Mouse (Mus musculus): ENCODE measurements around the gene E130308A19Rik. TPM values are rescaled to one million over a fixed set of nuclear protein-coding genes. Genes with fewer than 3 reads are reported as not detected.

The E130308A19Rik gene
- polyA plus RNA-seq, 1 experiment from 2014 or later: 39.1 TPM

DNA sequence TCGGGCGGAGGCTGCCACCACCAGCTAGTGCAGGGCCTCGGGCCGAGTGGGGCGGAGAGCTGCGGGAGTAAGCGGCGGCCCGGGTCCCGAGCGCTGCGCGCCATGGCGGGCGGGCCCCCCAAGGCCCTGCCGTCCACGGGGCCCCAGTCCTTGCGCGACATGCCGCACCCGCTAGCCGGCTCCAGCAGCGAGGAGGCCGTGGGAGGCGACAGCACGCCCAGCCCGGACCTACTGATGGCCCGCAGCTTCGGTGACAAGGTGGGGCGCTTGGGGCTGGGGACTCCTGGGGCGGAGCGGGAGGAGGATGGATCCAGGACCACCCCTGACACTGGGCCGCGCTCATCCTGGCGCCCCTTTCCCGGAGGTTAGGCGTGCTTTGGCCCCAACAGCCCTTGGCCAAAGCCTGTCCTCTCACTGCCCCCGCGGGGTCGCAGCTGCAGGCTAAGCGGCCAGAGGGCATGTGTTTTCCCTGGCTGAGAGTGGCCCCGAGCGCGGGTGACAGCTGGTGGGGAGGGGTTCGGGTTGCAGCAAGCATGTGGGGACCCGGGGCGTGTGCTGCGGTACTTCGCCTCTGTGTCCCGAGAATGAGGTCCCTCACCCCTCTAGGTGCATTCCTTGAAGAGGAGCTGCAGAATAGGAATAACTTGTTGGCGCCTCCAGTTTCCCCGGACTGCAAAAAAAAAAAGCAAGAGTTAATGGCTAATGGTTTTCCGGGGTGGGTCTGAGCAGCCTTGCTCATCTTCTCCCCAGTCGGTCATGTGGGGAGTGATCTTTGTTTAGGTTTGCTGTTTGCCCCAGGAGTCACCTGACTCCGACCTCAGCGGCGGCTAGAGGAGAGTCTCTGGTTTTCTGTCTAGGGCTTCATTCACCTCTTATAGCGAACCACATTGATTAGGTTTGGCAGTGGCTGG lies 180.2 kb downstream of the E130308A19Rik start:
- Histone ChIP-seq H3K4me3 (peak overlapping the region; percentile 96), H3K9me3 (no peaks in the 10 kb centered on the region), H3K27me3 (ENCODE audit: poor library complexity, severe bottlenecking) (peaks cover 8% of the 10 kb centered on the region; the same call in 1 of the 2 replicates), H3K27ac (peak overlapping the region; percentile 91), H3K36me3 (replicated peaks) (no peaks in the 10 kb centered on the region), H3K4me1 (peaks cover 26% of the 10 kb centered on the region)
- DNase-seq (ENCODE audit: extremely low spot score, low spot score): peak; percentile 35
- WGBS: under 1% methylated on average over 58 of the region's 58 CpGs

DNA sequence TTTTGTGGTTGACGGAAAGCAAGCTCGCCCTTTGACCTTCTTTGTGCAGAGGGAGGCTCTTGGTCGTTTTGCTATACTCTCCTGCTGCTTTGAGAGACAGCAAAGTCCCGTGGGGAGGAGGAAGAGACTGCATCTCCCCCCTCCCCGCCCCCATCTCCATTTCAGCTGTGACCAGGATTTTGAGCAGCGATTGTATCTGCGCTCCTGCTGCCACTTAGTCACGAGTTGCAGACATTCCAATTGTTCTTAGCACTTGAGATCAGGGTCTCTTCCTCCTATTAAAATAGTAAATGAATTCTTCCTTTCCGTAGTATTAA lies 180.8 kb downstream of the E130308A19Rik start:
- peak; percentile 21 for DNase-seq (ENCODE audit: extremely low spot score, low spot score)
- peak overlapping the region; percentile 91 for H3K27ac ChIP-seq
- 4% methylated on average over 9 of the region's 9 CpGs for WGBS
- no peaks in the 10 kb centered on the region for H3K9me3 ChIP-seq
- peak overlapping the region; percentile 96 for H3K4me3 ChIP-seq
- peaks cover 26% of the 10 kb centered on the region for H3K4me1 ChIP-seq
- peaks cover 8% of the 10 kb centered on the region; the same call in 1 of the 2 replicates for H3K27me3 ChIP-seq (ENCODE audit: poor library complexity, severe bottlenecking)
- H3K36me3 ChIP-seq (replicated peaks): no peaks in the 10 kb centered on the region

- 67% methylated on average over 2 of the region's 2 CpGs for WGBS
- no peaks in the 10 kb centered on the region for H3K36me3 ChIP-seq (replicated peaks)
- peak overlapping the region; percentile 96; the same call in 1 of the 2 replicates for H3K4me3 ChIP-seq
- peaks cover 26% of the 10 kb centered on the region for H3K4me1 ChIP-seq
- no peak overlapping the region for H3K27ac ChIP-seq
- DNase-seq (ENCODE audit: extremely low spot score, low spot score): no peak
- peaks cover 6% of the 10 kb centered on the region; the same call in 1 of the 2 replicates for H3K27me3 ChIP-seq (ENCODE audit: poor library complexity, severe bottlenecking)
- H3K9me3 ChIP-seq: no peaks in the 10 kb centered on the region
Observed at GRCm38 (mm10) chr4:59807521-59807920, 181.5 kb downstream of the E130308A19Rik start.

- no peaks in the 10 kb centered on the region for H3K36me3 ChIP-seq (replicated peaks)
- H3K4me3 ChIP-seq: no peak overlapping the region
- DNase-seq (ENCODE audit: extremely low spot score, low spot score): no peak
- peaks cover 3% of the 10 kb centered on the region; the same call in 1 of the 2 replicates for H3K27me3 ChIP-seq (ENCODE audit: poor library complexity, severe bottlenecking)
- no peak overlapping the region for H3K27ac ChIP-seq
- H3K9me3 ChIP-seq: no peaks in the 10 kb centered on the region
- peaks cover 26% of the 10 kb centered on the region for H3K4me1 ChIP-seq
- WGBS: 84% methylated on average over 5 of the region's 5 CpGs
Observed at GRCm38 (mm10) chr4:59808396-59808795, 182.4 kb downstream of the E130308A19Rik start.

Other genes with a start within 250 kb of the E130308A19Rik start
- 2.3 TPM in 2 replicates for gene Susd1, start 187.6 kb upstream of the E130308A19Rik start, polyA plus RNA-seq (2016; fragmentation: Nextera tagmentation; extraction: Ambion mirVana)
- 24.8 and 26.9 TPM in 2 replicates for gene Ptbp3, start 76.8 kb upstream of the E130308A19Rik start, polyA plus RNA-seq (2016; fragmentation: Nextera tagmentation; extraction: Ambion mirVana)
- gene Hsdl2, start 44.6 kb upstream of the E130308A19Rik start, polyA plus RNA-seq (2016; fragmentation: Nextera tagmentation; extraction: Ambion mirVana): 18.6 and 18.8 TPM in 2 replicates
- 102 and 111 TPM in 2 replicates for gene Inip, start 175.4 kb downstream of the E130308A19Rik start, polyA plus RNA-seq (2016; fragmentation: Nextera tagmentation; extraction: Ambion mirVana)
- gene Snx30, start 179.6 kb downstream of the E130308A19Rik start, polyA plus RNA-seq (2016; fragmentation: Nextera tagmentation; extraction: Ambion mirVana): 5.7 and 5.8 TPM in 2 replicates

All from forebrain, embryonic 10.5 days (tissue).